Mouse (Mus musculus) neural tube, embryonic 14.5 days (tissue): Measurements from ENCODE around the gene Gpatch2l. TPM values are rescaled to one million over a fixed set of nuclear protein-coding genes. Genes with fewer than 3 reads are reported as not detected.

ENCODE experiments used
- ATAC-seq: fragments of 200-750 bp; cut with Nextera tagmentation; 2 replicates; pipeline ENCODE4 v1.8.0; 2017; ENCODE audit warnings: low read depth, mild to moderate bottlenecking, moderate TSS enrichment, moderate library complexity
- H3K27ac ChIP-seq: fragments of 300-500 bp; sonication (generic); 2 replicates; pipeline ENCODE4 v1.5.1; 2014; ENCODE audit warnings: low read depth, mild to moderate bottlenecking, control low read depth, low read length, moderate library complexity, mixed read lengths
- H3K27me3 ChIP-seq: fragments of 300-500 bp; sonication (generic); 2 replicates; pipeline ENCODE4 v1.6.1; 2014; ENCODE audit warnings: low read length; ENCODE audit not compliant: control insufficient read depth, insufficient read depth
- H3K36me3 ChIP-seq: fragments of 300-500 bp; sonication (generic); 2 replicates; pipeline ENCODE4 v1.6.1; 2014; ENCODE audit warnings: low read length, mixed read lengths; ENCODE audit not compliant: control insufficient read depth, insufficient read depth
- H3K4me1 ChIP-seq: fragments of 300-500 bp; sonication (generic); 2 replicates; pipeline ENCODE4 v1.6.1; 2014; ENCODE audit warnings: low read length; ENCODE audit not compliant: control insufficient read depth, insufficient read depth
- H3K4me2 ChIP-seq: fragments of 300-500 bp; sonication (generic); 2 replicates; pipeline ENCODE4 v1.6.1; 2014; ENCODE audit warnings: mild to moderate bottlenecking, low read depth, low read length, control low read depth
- H3K4me3 ChIP-seq: fragments of 300-500 bp; sonication (generic); 2 replicates; pipeline ENCODE4 v1.5.1; 2014; ENCODE audit warnings: low read depth, low read length, control low read depth, mixed read lengths
- H3K9ac ChIP-seq: fragments of 300-500 bp; sonication (generic); replicated peaks from 2 replicates; pipeline ENCODE4 v1.6.1; 2014; ENCODE audit warnings: low read depth, mild to moderate bottlenecking, control low read depth, low read length, mixed read lengths
- H3K9me3 ChIP-seq: fragments of 300-500 bp; sonication (generic); 2 replicates; pipeline ENCODE4 v1.6.1; 2016; ENCODE audit warnings: low read length; ENCODE audit not compliant: control insufficient read depth
- WGBS: fragments of 180-500 bp; shearing (Covaris S2); extraction: QIAGEN DNeasy Blood & Tissue Kit; methylation state at CpG from one replicate; pipeline ENCODE4 v1.1.7; 2014; 5-methylcytosine and 5-hydroxymethylcytosine counted together
- polyA plus RNA-seq: library from polyadenylated mRNA; unstranded; fragments of >200 nt; fragmentation: Nextera tagmentation; extraction: Ambion mirVana; gene quantifications from 2 replicates; pipeline ENCODE4 v1.2.1, GENCODE M21; 2014

Gene Gpatch2l
- 25.9 and 29.1 TPM in 2 replicates for polyA plus RNA-seq

- H3K4me3 ChIP-seq = peak within 1 kb of the TSS; percentile 58
- H3K27me3 ChIP-seq = no peaks in the 10 kb centered on the region
- ATAC-seq = peak; percentile 99
- peak within 1 kb of the TSS; percentile 66 for H3K27ac ChIP-seq
- H3K4me1 ChIP-seq = peaks cover 16% of the 10 kb centered on the region
- no peaks in the 10 kb centered on the region for H3K9me3 ChIP-seq
- under 1% methylated on average over 58 of the region's 58 CpGs for WGBS
- H3K36me3 ChIP-seq = peaks cover 5% of the 10 kb centered on the region; the same call in 1 of the 2 replicates
- H3K9ac ChIP-seq = peak within 1 kb of the TSS; percentile 75
- H3K4me2 ChIP-seq = peak within 1 kb of the TSS; percentile 99
Observed at GRCm38 (mm10) chr12:86241604-86242536, at the start of gene Gpatch2l. Gene Gpatch2l, plus strand, starts transcription at chr12:86241858.

GRCm38 (mm10) chr12:86192036-86192449 lies 49.6 kb upstream of the Gpatch2l start:
- no peak overlapping the region for H3K4me3 ChIP-seq
- peak; percentile 87 for ATAC-seq
- peaks cover 3% of the 10 kb centered on the region; the same call in 1 of the 2 replicates for H3K27me3 ChIP-seq
- no peaks in the 10 kb centered on the region for H3K36me3 ChIP-seq
- no peak overlapping the region for H3K9ac ChIP-seq
- H3K9me3 ChIP-seq = no peaks in the 10 kb centered on the region
- 11% methylated on average over 15 of the region's 15 CpGs for WGBS
- no peak overlapping the region for H3K27ac ChIP-seq
- H3K4me1 ChIP-seq = 0 out of 2 replicates have a peak, but pooled peaks cover 4% of the 10 kb centered on the region
- peak overlapping the region; percentile 12; the same call in 1 of the 2 replicates for H3K4me2 ChIP-seq

- no peak for ATAC-seq
- Histone ChIP-seq H3K9me3 (no peaks in the 10 kb centered on the region), H3K36me3 (no peaks in the 10 kb centered on the region), H3K27ac (no peak overlapping the region), H3K4me3 (no peak overlapping the region), H3K9ac (no peak overlapping the region), H3K27me3 (no peaks in the 10 kb centered on the region; the same call in 1 of the 2 replicates), H3K4me1 (0 out of 2 replicates have a peak, but pooled peaks cover 4% of the 10 kb centered on the region), H3K4me2 (no peak overlapping the region)
- WGBS = 93% methylated on average over 7 of the region's 7 CpGs
Observed at GRCm38 (mm10) chr12:86196944-86197343, 44.7 kb upstream of the Gpatch2l start.

GRCm38 (mm10) chr12:86203443-86204057 lies 38.1 kb upstream of the Gpatch2l start:
- Histone ChIP-seq H3K36me3 (no peaks in the 10 kb centered on the region), H3K4me1 (no peaks in the 10 kb centered on the region), H3K27me3 (no peaks in the 10 kb centered on the region; the same call in 1 of the 2 replicates), H3K9me3 (no peaks in the 10 kb centered on the region), H3K4me3 (no peak overlapping the region), H3K4me2 (no peak overlapping the region), H3K9ac (no peak overlapping the region), H3K27ac (no peak overlapping the region)
- 15% methylated on average over 8 of the region's 8 CpGs for WGBS
- ATAC-seq = peak; percentile 54; the same call in 1 of the 2 replicates

- Histone ChIP-seq H3K27me3 (peaks cover 27% of the 10 kb centered on the region), H3K4me3 (no peak overlapping the region), H3K36me3 (no peaks in the 10 kb centered on the region), H3K4me1 (peaks cover 6% of the 10 kb centered on the region; the same call in 1 of the 2 replicates), H3K9ac (no peak overlapping the region), H3K27ac (no peak overlapping the region), H3K4me2 (peak overlapping the region; percentile 33), H3K9me3 (no peaks in the 10 kb centered on the region)
- no peak for ATAC-seq
- WGBS = 1% methylated on average over 19 of the region's 19 CpGs
Observed at GRCm38 (mm10) chr12:86211099-86211520, 30.5 kb upstream of the Gpatch2l start.

GRCm38 (mm10) chr12:86212693-86213470 lies 28.8 kb upstream of the Gpatch2l start:
- H3K4me1 ChIP-seq = peaks cover 14% of the 10 kb centered on the region; the same call in 1 of the 2 replicates
- no peak for ATAC-seq
- H3K27me3 ChIP-seq = peaks cover 27% of the 10 kb centered on the region
- no peaks in the 10 kb centered on the region for H3K36me3 ChIP-seq
- H3K9ac ChIP-seq = no peak overlapping the region
- no peak overlapping the region for H3K4me3 ChIP-seq
- no peak overlapping the region for H3K4me2 ChIP-seq
- H3K9me3 ChIP-seq = no peaks in the 10 kb centered on the region
- no peak overlapping the region for H3K27ac ChIP-seq
- 34% methylated on average over 15 of the region's 15 CpGs for WGBS

GRCm38 (mm10) chr12:86214201-86214600 lies 27.5 kb upstream of the Gpatch2l start:
- no peak overlapping the region for H3K4me3 ChIP-seq
- no peak for ATAC-seq
- H3K4me1 ChIP-seq = peaks cover 14% of the 10 kb centered on the region; the same call in 1 of the 2 replicates
- WGBS = 3% methylated on average over 24 of the region's 24 CpGs
- 0 out of 2 replicates have a peak overlapping the region, but pooled peaks have one; percentile 1 for H3K9ac ChIP-seq
- no peak overlapping the region for H3K27ac ChIP-seq
- H3K36me3 ChIP-seq = no peaks in the 10 kb centered on the region
- peaks cover 27% of the 10 kb centered on the region for H3K27me3 ChIP-seq
- no peaks in the 10 kb centered on the region for H3K9me3 ChIP-seq
- H3K4me2 ChIP-seq = peak overlapping the region; percentile 11; the same call in 1 of the 2 replicates

GRCm38 (mm10) chr12:86216687-86217421 lies 24.8 kb upstream of the Gpatch2l start:
- ATAC-seq = no peak
- H3K9ac ChIP-seq = peak overlapping the region; percentile 48
- H3K9me3 ChIP-seq = no peaks in the 10 kb centered on the region
- H3K4me3 ChIP-seq = peak overlapping the region; percentile 20; the same call in 1 of the 2 replicates
- H3K4me1 ChIP-seq = 0 out of 2 replicates have a peak, but pooled peaks cover 13% of the 10 kb centered on the region
- H3K27ac ChIP-seq = no peak overlapping the region
- H3K27me3 ChIP-seq = peaks cover 21% of the 10 kb centered on the region
- under 1% methylated on average over 22 of the region's 22 CpGs for WGBS
- H3K4me2 ChIP-seq = peak overlapping the region; percentile 54
- no peaks in the 10 kb centered on the region for H3K36me3 ChIP-seq
